Comparison of ENCODE assay signal across 7 mouse cellular contexts in the genomic region with DNA sequence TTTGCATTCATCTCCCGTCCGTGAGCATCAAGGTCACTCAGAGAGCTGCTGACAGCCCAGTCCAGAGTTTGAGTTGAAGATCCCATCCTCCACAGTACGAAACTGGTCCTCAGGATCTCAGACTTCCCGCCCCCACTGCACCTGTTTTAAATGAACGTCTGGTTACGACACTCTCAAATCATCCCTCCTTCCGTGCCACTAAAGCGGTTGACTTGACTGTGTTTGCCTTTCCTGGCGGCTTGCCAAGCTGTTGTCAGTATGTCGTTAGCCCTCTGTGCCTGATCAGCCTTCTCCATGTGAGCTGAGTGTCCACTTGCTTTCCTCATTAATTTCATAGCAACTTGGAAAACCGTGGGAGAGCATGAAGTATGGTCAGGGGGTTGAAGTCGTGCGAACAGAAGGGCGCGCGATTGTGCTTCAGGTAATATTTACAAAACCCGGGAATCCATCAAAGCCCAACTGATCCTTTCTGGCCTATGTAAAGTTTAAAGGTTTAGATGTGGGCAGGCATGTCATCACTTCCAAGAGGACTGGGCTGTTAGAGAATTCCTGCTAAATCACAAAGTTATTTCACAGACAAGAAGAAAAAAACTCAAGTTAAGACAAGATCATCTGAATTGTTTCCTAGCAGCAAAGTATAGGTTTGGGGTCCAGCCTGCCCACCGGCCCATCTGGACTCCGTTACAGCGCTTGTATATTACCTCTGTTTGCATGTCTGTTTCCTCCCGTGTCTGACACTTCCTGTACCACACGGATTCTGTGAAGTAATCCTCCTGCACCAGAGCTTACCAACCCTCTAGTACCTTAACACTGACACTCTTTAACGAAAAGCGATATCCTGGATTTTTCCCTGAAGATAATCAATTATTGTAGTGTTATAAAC.
A peak's percentile ranks its signal among the peaks of the same experiment; 100 is the strongest.
DNase-seq lines count a peak whose midpoint lies in the region; ATAC-seq lines count a peak whose summit lies in the region.

No protein-coding gene starts in this region.

- H3K36me3 ChIP-seq in hindbrain, embryonic 16.5 days (ENCODE audit: control insufficient read depth, insufficient read depth, low read length), result peaks cover 18% of the 10 kb centered on the region; the same call in 1 of the 2 replicates
- H3K36me3 ChIP-seq in hindbrain, embryonic 12.5 days, result peaks cover 15% of the 10 kb centered on the region; the same call in 1 of the 2 replicates
- H3K36me3 ChIP-seq in liver, embryonic 13.5 days, result no peaks in the 10 kb centered on the region; the same call in 1 of the 2 replicates
- peaks cover 25% of the 10 kb centered on the region for H3K36me3 ChIP-seq in forebrain, embryonic 13.5 days (ENCODE audit: poor library complexity, severe bottlenecking)

- peak; percentile 37 to 52 for DNase-seq in adrenal gland, adult 18-20 months (ENCODE audit: low spot score in 2 of 2)
- peak; percentile 31 for DNase-seq in embryo, embryonic 11.5 days (ENCODE audit: low read depth, low spot score)
- DNase-seq in liver, embryonic 13.5 days, result no peak
- no peak for DNase-seq in left cerebral cortex, adult 11 months (ENCODE audit: low spot score)

- H3K9ac ChIP-seq in hindbrain, embryonic 16.5 days (ENCODE audit: low read depth, low read length), result no peak overlapping the region
- H3K9ac ChIP-seq in hindbrain, embryonic 12.5 days, result no peak overlapping the region
- H3K9ac ChIP-seq in liver, embryonic 13.5 days, result no peak overlapping the region
- H3K9ac ChIP-seq in forebrain, embryonic 13.5 days, result no peak overlapping the region

- H3K4me3 ChIP-seq in hindbrain, embryonic 16.5 days (ENCODE audit: low read length), result no peak overlapping the region
- H3K4me3 ChIP-seq in hindbrain, embryonic 12.5 days, result no peak overlapping the region
- no peak overlapping the region for H3K4me3 ChIP-seq in liver, embryonic 13.5 days (replicated peaks)
- H3K4me3 ChIP-seq in forebrain, embryonic 13.5 days, result no peak overlapping the region

- H3K4me2 ChIP-seq in hindbrain, embryonic 16.5 days (ENCODE audit: low read length), result no peak overlapping the region
- H3K4me2 ChIP-seq in hindbrain, embryonic 12.5 days (replicated peaks), result no peak overlapping the region
- peak overlapping the region; percentile 23 for H3K4me2 ChIP-seq in liver, embryonic 13.5 days
- H3K4me2 ChIP-seq in forebrain, embryonic 13.5 days, result no peak overlapping the region

- ATAC-seq in hindbrain, embryonic 16.5 days, result 0 out of 2 replicates have a peak, but pooled peaks have one; percentile 14
- ATAC-seq in hindbrain, embryonic 12.5 days (ENCODE audit: low FRiP score), result no peak
- ATAC-seq in liver, embryonic 13.5 days (ENCODE audit: low read depth), result peak; percentile 62; the same call in 1 of the 2 replicates
- ATAC-seq in forebrain, embryonic 13.5 days, result no peak

- H3K27ac ChIP-seq in hindbrain, embryonic 16.5 days (ENCODE audit: low read depth, low read length), result no peak overlapping the region
- no peak overlapping the region for H3K27ac ChIP-seq in hindbrain, embryonic 12.5 days
- peak overlapping the region; percentile 47 for H3K27ac ChIP-seq in liver, embryonic 13.5 days
- no peak overlapping the region for H3K27ac ChIP-seq in forebrain, embryonic 13.5 days

- WGBS in hindbrain, embryonic 16.5 days, result 72% methylated on average over 24 of the region's 24 CpGs
- WGBS in hindbrain, embryonic 12.5 days, result 75% methylated on average over 24 of the region's 24 CpGs
- WGBS in liver, embryonic 13.5 days (ENCODE audit: insufficient replicate concordance), result 74% methylated on average over 24 of the region's 24 CpGs
- 76% methylated on average over 24 of the region's 24 CpGs for WGBS in forebrain, embryonic 13.5 days

- no peaks in the 10 kb centered on the region for H3K27me3 ChIP-seq in hindbrain, embryonic 16.5 days (replicated peaks; ENCODE audit: control insufficient read depth, insufficient read depth, low read length)
- no peaks in the 10 kb centered on the region for H3K27me3 ChIP-seq in hindbrain, embryonic 12.5 days
- no peaks in the 10 kb centered on the region for H3K27me3 ChIP-seq in liver, embryonic 13.5 days
- H3K27me3 ChIP-seq in forebrain, embryonic 13.5 days, result no peaks in the 10 kb centered on the region

- no peaks in the 10 kb centered on the region for H3K4me1 ChIP-seq in hindbrain, embryonic 16.5 days (ENCODE audit: control insufficient read depth, insufficient read depth, low read depth, low read length)
- no peaks in the 10 kb centered on the region for H3K4me1 ChIP-seq in hindbrain, embryonic 12.5 days
- peaks cover 13% of the 10 kb centered on the region; the same call in 1 of the 2 replicates for H3K4me1 ChIP-seq in liver, embryonic 13.5 days (replicated peaks)
- H3K4me1 ChIP-seq in forebrain, embryonic 13.5 days, result 0 out of 2 replicates have a peak, but pooled peaks cover 4% of the 10 kb centered on the region

- no peaks in the 10 kb centered on the region for H3K9me3 ChIP-seq in hindbrain, embryonic 16.5 days (ENCODE audit: control insufficient read depth, low read length)
- H3K9me3 ChIP-seq in hindbrain, embryonic 12.5 days (replicated peaks), result no peaks in the 10 kb centered on the region
- no peaks in the 10 kb centered on the region for H3K9me3 ChIP-seq in liver, embryonic 13.5 days (replicated peaks)
- no peaks in the 10 kb centered on the region for H3K9me3 ChIP-seq in forebrain, embryonic 13.5 days (replicated peaks)

Comparison
In these comparisons a context has a peak if more than half of its experiments do, and no peak if none do; other contexts are left out.
1. ATAC-seq: peak in hindbrain, embryonic 16.5 days (single experiment) and liver, embryonic 13.5 days (single experiment); none in hindbrain, embryonic 12.5 days (single experiment) and forebrain, embryonic 13.5 days (single experiment).
2. DNase-seq: peak in adrenal gland, adult 18-20 months (2 of 2) and embryo, embryonic 11.5 days (single experiment); none in liver, embryonic 13.5 days (single experiment) and left cerebral cortex, adult 11 months (single experiment).